Mouse (Mus musculus) adrenal gland, adult 18-20 months (tissue): ENCODE results near the gene Cdh23. TPM values are rescaled to one million over a fixed set of nuclear protein-coding genes. Genes with fewer than 3 reads are reported as not detected.
A peak's percentile ranks its signal among the peaks of the same experiment; 100 is the strongest.

Experiments
- DNase-seq, 2 experiments: peaks; one replicate each; pipeline ENCODE4 v3.0.0; 2021 to 2022; ENCODE audit warnings: low spot score in 2 of 2
- total RNA-seq, 2 experiments: library from RNA; stranded (reverse); gene quantifications; 1 replicate in 1 of 2; 2 replicates in 1 of 2; pipeline ENCODE4 v1.2.3; 2021

Cdh23 gene
- total RNA-seq, 2 experiments from 2014 or later, result 1.3 to 1.8 TPM

GRCm38 (mm10) chr10:60370601-60371061 is 325.7 kb downstream of the Cdh23 start:
- DNase-seq, result no peak

DNA sequence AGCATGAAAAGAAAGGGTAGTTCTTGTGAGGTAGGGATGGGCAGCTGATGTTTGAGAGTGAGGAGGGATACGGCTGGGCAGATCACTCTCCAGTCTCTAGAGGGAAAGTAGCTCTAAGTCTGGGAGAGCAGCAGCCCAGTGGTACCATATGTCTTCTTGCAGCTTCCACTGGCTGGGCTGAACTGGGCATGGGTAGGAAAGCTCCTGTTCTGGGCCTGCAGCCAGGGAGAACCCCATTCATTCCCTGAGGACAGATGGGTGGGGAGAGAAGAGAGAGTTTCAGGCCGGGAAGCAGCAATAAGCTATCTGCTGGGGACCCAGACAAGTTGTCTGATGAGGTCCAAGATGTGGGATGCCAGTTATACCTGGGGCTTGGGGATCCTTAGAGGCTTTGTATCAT is 326.2 kb downstream of the Cdh23 start:
- DNase-seq, result no peak

DNA sequence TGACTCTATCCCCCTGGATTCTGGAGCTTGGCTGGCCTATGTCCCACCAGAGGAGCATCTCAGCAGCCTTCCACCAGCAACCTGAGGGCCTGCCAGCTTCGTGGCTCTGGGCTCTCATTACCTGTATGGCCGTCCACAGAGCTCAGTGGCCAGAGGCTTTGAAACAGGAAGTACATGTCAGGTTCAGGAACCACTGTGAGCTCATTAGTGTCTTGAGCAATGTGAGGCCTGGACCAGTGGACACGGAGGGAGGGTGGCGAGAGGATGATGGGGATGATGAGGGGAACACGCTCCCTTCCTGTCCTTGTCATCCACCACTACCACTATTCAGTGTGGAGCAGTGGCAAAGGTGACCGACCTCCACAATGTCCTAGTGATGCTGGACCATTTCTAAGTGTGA is 326.9 kb downstream of the Cdh23 start:
- DNase-seq, result no peak

GRCm38 (mm10) chr10:60367904-60368303 is 328.4 kb downstream of the Cdh23 start:
- no peak for DNase-seq

GRCm38 (mm10) chr10:60367145-60367544 is 329.1 kb downstream of the Cdh23 start:
- DNase-seq, result no peak

- DNase-seq, result no peak
These were observed 332.9 kb downstream of the Cdh23 start for GRCm38 (mm10) chr10:60363426-60363825.

- DNase-seq, result no peak
These were observed 334.0 kb downstream of the Cdh23 start for GRCm38 (mm10) chr10:60362310-60362628.

DNA sequence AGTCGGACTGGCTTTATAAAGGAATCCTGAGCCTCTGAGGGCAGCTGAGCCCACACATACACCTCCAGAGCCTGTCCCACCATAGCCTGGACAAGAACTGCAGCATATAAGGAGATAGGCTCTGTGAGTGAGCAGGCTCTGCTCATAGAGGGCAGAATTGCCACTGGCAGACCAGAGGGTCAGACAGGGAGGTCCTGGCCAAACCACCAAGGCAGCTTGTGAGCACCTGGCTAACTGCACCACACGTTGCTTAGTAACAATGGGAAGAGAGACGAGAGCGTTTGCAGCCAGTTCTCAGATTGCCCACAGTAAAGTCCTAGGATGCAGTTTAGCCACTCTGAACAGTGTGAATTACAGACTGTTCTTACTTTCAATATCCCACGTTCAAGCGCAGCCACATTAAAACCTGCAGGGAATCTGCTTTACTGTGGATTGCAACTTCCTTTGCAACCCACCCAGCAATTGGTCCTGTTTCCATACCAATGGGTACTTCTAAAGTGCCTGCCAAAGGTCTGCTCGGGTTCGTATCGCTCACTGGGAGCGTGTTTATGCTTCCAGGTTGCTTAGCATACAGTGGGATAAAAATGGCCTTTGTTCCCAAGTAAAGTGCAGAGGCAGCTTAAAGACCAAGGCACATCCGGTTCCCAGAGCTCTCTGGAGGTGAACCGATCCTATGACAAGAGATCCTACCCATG is 334.5 kb downstream of the Cdh23 start:
- no peak for DNase-seq

DNA sequence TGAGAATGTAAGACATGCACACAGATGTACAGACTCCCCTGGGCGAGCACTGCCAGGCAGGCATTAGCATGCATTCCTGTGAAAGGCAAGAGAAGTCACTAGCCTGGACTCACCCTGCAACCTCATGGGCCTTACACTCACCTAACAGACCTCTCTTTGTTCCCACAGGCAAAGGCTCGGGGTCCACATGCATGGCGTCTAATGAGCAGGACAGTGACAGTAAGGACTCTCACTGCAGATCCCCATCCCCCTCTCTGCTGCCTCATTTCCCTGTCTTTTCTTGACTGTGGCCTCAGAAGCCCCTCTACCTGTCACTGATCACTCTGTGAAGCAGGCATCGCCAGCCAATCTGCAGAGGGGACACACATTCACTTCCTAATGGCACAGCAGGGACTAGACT is 337.5 kb downstream of the Cdh23 start:
- no peak for DNase-seq

- no peak for DNase-seq
These were observed 338.4 kb downstream of the Cdh23 start for GRCm38 (mm10) chr10:60357901-60358300.

DNA sequence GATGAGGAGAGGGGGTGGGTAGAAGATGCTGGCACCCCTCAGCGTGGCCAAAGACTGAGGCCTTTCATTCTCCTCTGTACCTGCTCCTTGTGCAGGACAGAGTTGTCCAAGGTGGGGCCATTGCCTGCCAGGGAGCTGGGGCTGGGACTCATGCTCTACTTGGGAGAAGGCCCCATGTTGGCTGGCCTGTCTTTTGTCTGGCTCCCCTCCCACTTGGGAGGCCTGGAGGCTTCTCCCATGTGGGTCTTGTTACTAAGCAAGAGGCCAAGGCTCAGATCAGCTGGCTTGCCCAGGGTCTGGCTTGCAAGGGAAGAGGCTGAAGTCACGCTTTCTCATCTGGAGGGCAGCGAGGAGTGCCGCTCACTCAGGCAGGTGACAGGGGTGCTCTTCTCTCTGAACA is 338.8 kb downstream of the Cdh23 start:
- no peak for DNase-seq

- no peak for DNase-seq
These were observed 341.2 kb downstream of the Cdh23 start for GRCm38 (mm10) chr10:60354881-60355677.

DNA sequence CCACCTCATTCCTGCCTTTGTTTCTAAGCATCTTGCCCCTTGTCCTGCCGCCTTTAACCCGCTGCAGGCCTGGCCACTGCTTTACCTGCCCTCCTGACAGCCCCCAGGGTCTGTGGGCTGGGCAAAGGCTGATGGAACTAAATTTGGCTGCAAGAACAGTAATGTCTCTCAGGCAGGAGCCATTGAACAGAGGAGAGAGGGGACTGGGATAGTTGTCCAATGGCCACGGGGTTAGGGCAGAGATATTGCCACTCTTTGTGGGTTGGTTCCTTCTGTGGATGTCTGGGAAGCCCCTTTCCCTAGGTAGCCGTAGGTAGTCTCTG is 342.3 kb downstream of the Cdh23 start:
- no peak for DNase-seq

GRCm38 (mm10) chr10:60353241-60354002 is 342.9 kb downstream of the Cdh23 start:
- no peak for DNase-seq

DNA sequence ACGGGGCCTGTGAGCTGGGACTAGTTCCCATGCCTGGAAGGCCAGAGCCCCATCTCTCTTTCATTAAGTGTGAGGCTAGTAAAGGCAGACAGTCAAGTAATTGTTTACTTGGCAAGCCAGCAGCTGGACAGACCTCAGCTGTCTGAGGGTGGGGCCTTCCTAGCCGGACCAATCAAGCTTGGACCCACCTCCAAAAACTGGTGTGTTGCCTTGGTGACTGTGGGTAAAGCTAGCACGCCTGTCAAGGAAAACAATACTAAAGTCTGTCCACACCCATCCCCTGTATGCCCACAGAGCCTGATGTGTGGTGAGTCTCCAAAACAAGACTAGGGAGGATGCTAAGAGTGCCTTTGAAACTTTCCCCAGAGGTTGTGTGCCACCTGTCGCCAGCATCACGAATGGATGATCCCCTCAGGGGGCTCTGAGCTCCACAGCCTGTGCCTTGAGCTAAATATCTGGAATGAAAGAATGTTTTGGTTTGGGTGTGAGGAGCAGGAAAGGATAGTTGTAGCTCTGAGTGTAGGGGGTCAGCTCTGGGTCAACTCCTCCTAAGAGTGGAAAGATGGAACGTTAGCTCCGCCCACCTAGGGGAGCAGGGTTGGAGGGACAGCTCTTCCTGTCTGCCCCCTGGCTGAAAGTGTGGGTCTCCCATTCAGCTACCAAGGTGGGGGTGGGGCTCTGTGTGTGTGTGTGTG is 344.4 kb downstream of the Cdh23 start:
- no peak for DNase-seq

- DNase-seq, result no peak
These were observed 345.0 kb downstream of the Cdh23 start for GRCm38 (mm10) chr10:60351248-60351647.

DNA sequence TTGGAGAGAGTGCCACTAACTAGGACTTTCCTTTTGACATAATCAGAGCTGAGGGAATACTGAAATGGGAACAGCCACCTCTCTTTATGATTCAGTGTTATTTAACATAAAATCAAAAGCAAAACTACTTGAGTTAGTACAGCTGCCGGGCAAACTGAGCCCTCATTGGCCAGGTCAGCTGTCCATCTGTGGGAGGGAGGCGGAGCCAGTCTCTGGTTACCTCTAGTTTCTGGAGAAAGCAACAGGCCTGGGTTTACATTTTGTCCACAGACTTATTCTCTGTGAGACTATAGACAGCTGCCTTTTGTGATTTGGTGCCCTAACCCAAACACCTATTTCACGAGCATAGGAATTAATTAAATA is 345.5 kb downstream of the Cdh23 start:
- DNase-seq, result peak; percentile 93 to 96

- DNase-seq, result no peak
These were observed 346.0 kb downstream of the Cdh23 start for GRCm38 (mm10) chr10:60350077-60350804.

- DNase-seq, result no peak
These were observed 346.6 kb downstream of the Cdh23 start for GRCm38 (mm10) chr10:60349644-60350043.

DNA sequence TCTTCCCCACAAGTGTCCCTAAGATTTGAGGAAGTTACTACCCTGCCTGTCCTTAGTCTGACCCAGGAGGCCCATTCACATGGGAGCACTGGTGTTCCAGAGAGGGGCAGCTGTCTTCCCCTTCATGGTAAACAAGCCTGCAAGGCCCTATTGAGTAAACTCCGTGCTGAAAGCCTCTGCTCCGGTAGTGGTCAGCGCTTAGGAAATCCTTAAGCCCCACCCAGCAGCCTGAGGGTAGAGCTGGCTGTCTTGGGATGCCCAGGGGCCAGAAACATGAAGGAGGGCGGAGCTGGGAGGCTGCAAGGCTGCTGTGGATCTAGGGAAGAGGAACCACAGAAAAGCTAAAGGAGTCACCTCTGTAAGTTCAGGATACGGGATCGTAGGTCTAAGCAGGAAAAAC is 347.2 kb downstream of the Cdh23 start:
- peak in 1 of 2 experiments; percentile 41 for DNase-seq
